Mouse (Mus musculus): ENCODE results near the gene Tcp11l2.

The Tcp11l2 gene

DNA sequence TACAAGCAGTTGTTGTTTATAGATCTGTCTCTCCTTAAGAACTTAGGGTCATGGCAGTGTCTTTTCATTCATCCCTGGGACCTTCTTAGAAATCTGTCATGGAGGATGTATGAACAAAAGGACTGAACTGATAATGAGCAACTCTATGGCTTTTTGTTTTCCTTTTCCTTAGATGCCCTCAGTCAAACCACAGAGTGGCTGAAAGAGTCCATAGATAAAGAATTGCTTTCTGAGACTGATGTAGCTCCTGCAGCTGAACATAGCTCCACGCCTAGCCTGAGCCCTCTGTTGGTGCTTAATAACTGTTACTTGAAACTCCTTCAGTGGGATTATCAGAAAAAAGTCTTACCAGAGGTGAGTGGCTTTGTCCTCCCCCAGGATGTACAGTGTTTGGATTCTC lies 27.9 kb downstream of the Tcp11l2 start:
- DNase-seq, result no peak

DNA sequence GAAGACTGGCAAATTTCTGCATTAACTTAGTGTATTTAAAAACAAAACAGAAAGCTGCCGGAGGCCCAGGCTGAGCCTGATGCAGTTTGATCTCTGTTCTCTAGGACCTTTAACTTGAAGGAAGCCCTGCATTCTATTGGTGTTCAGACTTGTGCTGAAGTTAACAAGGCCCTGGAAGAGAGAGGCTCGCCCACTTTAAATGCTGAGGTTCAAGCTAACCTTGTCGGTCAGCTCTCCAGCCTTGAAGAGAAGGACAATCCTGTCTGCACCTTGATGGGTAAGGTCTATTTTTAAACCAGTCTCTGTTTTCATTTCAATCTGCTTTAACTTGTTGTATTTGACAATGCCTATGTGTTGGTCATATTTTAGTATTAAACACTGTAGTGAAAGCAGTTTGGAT lies 31.9 kb downstream of the Tcp11l2 start:
- no peak for DNase-seq

DNA sequence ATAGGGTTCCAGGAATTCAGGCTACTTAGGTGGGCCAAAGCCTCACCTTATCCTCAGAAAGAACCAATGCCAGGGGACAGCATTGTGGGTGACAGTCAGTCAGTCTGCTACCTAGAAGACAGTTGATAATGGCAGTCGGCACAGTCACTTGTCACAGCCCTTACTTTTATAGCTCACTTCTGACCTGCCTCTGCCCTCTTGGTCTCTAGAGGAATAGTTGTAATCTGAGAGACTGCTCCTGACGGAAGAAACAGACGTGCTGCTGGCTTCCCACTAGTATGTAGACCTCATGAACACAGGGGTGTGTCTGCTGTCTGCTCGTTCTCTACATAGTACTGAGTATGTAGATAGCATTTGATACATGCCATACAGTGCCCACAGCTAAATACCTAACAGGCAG lies 33.9 kb downstream of the Tcp11l2 start:
- no peak for DNase-seq

DNA sequence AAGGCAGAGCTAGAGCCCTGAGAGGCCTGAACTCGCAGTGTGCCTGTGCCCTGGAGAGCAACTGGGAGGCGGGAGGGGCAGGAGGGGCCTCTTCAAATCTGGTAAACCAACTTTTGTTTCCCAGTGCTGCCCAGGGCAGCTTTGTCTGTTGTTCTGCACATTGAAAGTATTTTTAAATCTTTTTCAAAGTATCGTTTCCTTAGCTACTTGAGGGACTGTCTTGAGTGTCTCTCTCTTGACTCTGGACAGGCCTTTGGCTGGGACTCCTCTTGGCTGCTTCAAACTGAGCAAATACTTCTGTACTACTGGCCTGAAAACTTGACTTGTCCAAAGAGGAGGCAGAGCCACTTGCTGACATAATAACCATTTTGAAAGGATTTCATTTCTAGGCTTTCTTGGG lies 34.4 kb downstream of the Tcp11l2 start:
- DNase-seq, result no peak

DNA sequence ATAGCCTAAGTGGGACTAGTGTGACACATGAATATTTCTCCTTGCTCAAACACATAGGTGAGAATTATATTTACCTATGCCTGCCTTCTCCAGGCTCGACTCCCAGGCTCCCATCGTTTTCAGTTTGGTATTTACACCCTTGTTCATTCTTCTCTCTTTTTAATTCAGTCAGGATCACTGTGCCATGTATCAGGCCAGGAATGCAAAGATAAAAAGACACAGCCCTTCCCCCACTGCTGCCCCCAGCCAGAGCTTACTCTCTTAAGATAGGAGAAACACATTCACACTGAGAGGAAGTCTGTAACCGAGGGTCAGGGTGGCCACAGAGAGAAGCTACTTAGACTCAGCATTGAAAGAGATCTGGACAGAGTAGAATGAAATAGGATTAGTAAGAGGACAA lies 35.2 kb downstream of the Tcp11l2 start:
- no peak for DNase-seq

DNA sequence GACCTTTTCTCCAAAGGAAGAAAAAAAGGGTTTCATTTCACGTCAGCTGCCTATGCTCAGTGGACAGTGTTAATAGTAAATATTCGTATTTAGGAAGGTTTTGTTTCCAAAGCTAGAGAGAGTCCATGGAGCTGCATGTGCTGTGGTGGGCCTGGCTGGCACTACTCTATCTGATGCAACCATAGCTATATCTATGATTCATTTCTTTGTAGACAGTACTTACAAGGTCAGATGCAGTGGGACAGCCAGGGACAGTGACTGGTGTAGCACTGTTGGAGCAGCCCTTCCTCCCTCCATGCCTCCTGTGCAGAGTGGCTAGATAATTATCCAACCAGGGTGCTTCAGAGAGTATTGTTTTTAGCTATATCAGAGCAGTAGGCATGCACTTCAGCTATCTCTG lies 35.9 kb downstream of the Tcp11l2 start:
- DNase-seq, result no peak

DNA sequence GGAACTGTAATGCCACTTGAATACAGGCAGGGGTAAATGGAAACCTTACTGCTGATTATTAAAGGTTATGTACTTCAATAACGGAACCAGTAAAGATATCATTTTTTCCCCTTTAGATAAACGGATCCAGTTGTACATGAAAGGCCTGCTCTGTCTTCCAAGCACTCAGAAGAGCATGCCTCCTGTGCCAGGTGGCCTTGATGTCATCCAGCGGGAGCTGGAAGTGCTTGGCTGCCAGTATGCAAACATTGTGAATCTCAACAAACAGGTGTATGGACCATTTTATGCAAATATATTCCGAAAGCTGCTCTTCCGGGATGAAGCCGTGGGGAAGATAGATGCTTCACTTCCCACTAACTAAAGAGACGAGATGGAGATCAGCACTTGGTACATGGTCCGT lies 36.9 kb downstream of the Tcp11l2 start:
- no peak for DNase-seq

DNA sequence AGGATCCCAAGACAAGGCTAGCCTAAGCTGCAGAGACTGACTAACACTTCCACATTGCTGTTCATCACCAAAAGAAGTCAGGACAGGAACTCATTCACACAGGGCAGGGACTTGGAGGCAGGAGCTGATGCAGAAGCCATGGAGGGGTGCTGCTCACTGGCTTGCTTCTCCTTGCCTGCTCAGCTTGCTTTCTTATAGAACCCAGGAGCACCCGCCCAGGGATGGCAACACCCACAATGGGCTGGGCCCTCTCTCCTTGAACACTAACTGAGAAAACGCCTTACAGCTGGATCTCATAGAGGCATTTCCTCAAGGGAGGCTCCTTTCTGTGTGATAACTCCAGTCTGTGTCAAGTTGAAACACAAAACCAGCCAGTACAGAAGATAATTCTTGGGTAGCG lies 38.6 kb downstream of the Tcp11l2 start:
- no peak for DNase-seq

DNA sequence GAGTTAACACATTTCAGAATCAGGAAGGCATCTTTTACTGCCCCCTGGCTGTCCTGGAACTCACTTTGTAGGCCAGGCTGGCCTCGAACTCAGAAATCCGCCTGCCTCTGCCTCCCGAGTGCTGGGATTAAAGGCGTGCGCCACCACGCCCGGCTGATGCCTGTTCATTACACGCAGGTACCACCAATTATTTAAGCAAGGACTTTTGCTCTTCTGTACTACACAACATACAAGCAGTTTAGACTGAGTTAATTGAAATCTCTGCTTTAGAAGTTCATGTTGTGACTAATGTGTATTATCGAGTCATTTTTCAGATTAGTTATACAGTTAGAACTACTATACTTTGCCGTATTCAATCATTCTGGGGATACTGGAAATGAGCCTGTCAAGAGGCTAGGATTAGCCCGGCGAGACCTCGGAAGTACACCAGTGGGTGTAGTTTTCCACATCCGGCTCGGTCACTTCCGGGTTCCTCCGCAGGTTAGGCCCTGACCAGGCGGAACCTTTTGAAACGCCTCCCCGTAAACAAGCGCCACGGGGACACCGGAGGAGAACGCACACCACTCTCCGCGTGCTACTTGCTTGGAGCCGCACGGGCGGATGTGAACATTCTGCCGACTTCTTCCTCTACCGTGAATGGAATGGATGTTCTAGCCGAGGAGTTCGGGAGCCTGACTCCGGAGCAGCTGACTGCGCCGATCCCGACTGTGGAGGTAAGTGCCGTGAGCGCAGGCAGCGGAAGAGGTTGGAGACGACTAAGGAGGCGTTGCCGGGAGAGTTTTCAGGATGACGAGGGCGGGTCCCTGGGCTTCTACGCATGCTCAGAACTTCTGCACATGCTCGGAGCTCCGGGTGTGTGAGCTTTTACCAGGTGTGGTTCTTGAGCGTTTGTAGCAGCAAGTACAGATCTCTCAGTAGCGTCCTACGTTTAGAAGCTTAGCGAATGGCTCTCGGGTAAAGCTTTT lies 45.7 kb downstream of the Tcp11l2 start, which contains the start of gene Polr3b:
TSS of gene Polr3b (plus strand) at position 467 of the 965 bp plus-strand sequence.
- DNase-seq, result peak; percentile 94 to 96

DNA sequence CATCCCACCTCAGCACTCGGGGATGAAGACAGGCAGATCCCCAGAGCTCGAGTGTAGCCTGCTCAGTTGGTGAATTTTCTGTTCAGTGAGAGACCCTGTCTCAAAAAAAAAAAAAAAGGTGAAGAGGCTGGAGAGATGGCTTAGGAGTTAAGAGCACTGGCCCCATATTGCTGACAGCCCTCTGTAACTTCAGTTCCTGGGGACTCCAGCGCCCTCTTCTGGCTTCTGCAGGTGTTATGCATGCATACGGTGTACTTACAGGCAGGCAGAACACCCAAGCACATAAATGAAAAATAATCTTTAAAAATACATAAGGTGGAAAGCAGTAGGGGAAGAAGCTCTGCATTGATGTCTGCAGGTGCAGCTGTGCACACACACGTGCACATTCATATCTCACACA lies 54.8 kb downstream of the Tcp11l2 start:
- peak; percentile 15 to 43 for DNase-seq

DNA sequence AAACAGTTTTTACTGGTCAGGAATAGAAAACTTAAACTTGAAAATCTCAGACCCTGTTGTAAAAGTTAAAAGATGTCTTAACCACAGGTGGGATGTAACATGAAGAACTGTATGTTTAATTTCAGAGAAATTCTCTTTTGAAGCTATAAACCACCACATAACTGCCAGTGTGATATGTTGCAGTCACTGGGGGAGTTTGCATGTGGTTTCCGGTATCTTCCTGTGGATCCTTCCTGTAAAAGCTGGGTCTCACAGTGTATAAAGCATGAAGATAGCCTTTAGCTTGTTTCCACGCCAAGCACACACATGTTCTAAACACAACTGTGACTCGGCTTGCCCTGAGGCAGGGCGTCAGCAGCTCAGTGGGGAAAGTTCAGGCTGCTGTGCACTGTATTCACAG lies 55.6 kb downstream of the Tcp11l2 start:
- DNase-seq, result no peak

DNA sequence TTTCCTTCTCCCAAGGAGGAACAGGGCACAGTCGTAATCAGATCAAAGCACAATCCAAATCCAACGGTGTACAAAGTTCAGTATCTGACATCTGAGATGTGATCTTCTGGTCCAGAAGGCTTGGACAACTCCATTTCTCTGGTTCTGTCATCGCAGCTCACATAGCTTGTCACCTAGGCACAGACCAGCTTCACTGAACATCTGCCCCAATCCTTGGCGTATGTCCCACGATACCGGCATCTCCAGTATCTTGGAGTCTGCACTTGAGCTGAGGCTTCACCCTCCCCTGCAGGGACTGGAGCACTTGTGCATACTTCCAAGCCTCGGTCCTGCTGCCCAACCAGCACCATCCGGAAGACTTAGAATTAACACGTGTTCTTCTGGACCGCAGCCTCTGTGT lies 60.2 kb downstream of the Tcp11l2 start:
- DNase-seq, result no peak

DNA sequence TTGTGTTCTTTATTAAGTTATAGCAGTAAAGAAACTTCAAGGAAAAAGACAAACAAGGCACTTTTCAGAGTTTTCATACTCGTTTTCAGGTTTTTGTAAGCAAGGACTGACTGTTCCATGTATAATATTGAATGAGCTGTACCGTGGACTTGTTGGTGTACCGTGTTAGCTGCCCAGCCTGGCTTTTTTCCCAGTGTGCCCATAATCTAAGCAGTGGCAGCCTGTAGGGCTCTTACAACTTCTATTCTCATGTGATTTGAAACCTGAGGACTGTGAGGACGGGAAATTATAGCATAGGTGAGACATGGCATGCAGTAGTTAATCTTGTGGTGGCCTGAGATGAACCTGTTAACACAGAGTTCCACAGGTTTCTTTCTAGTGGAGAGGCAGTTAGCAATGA lies 62.0 kb downstream of the Tcp11l2 start:
- DNase-seq, result no peak

DNA sequence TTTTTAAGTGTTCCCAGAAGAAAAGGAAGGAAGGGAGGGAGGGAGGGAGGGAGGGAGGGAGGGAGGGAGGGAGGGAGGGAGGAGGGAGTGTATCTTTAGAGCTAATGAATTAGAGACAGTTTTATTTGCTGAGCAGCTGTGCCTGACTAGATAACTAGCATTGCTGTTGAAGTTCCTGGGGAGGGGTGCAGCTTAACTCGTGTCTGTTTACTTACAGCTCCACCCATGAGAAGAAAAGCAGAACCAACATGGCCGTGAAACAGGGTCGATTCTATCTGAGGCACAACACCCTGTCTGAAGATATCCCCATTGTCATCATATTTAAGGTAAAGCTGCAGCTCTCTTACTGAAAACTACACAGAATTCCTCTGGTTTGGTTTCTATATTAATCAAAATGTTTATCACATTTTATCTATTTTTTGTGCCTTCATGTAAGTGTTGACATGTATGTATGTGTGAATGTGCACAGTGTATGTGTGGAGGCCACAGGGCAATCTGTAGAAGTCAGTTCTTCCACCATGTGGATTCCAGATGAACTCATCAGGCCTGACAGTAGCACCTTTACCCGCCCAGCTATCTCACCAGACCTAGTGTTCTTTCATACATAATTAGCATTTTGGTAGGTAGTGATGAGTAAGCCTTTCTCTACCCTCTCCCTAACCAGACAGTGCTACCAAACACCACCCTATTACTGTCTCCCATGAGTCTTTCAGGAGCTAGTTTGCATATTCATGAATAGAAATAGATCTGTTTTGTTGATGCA lies 63.3 kb downstream of the Tcp11l2 start:
- DNase-seq, result no peak

DNA sequence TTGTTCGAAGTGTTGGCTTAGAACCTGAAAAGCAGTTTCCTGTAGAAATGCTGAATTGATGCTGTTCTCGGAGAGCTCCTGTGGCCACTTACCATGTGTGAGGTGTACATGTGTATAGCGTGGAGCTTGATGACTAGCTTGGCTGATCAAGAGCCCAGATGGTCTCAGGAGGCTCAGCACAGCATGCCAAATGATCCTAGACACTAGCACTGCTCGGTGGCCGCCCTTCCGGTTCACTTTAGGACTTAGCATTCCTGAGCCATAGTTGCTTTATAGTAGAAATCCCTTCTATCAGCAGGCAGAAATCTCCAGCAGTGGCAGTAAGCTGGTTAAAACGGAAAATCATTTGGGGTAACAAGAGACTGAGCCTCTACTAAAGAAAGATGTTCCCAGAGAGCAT lies 64.4 kb downstream of the Tcp11l2 start:
- no peak for DNase-seq

DNA sequence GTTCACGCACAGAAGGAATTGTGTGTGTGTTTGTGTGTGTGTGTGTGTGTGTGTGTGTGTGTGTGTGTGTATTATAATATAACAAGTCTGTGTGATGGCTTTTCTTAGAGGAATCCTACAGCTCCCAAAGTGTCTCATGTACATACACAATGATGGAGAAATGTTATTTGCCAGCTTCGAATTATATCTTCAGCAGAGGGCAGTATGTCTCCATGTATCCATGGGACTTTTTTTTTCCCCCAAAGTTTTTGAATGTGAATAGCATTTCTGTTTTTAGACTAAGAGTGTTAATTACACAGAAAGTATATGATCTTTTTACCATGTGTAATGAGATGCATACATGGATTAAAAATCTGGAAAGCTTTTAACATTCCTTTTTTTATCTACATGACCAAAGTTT lies 65.2 kb downstream of the Tcp11l2 start:
- no peak for DNase-seq

DNA sequence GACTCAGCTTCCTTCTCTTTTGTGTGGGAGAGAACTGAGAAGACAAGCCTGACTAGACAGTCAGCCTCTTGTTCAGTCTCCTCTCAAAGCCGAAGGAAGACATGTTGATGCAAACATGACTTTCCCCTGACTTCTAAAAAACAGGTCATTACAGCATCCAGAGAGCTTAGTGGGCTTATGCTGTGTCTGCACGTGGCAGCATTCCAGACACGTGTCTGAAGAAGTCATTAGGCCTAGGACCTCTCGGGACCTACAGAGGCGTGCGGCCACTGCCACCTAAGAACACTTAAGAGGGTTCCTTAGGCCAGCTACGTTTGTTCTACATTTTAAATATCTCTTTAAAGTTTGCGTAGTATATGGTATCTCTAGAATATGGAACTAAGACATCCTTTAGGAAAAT lies 69.5 kb downstream of the Tcp11l2 start:
- DNase-seq, result no peak

DNA sequence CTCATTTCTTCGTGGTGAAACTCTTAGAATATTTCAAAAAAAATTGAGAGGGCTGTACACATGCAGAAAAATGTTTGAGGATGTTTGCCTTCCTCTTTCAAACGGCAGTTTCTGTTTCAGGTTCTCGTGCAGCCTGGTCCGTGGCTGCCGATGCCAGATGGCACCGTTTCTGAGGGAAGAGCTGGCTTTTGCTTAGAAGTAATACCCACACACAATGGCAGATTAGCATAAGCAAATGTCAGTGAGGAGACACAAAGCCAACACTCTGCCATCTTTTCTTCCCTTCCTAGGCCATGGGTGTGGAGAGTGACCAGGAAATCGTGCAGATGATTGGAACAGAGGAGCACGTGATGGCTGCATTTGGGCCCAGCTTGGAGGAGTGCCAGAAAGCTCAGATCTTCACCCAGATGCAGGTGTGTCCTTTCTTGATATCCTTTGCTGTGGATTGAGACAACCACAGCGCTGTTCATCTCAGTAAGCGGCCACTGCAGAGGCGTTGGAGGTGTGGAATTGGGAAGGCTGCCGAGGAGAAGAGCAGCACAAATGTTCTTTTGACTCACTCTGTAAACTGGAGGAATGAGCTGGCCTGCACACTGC lies 70.2 kb downstream of the Tcp11l2 start:
- DNase-seq, result peak; percentile 45 to 70

DNA sequence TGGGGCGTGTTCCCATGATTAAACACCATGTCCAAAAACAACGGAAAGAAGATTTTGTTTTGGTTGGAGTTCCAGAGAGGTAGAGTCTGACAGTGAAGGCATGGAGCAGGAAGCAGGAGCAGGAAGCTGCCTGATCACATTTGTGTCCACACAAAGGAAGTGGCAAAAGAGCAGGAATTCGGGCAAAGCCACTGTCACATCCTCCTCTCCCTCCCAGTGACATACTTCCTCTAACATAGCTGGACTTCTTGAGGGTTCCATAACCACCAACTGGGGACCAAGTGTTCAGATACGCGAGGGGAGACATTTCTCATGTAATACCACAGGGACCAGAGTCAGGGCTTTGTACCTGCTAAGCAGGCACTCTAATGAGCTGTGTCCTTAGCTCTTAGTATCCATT lies 70.8 kb downstream of the Tcp11l2 start:
- no peak for DNase-seq

DNA sequence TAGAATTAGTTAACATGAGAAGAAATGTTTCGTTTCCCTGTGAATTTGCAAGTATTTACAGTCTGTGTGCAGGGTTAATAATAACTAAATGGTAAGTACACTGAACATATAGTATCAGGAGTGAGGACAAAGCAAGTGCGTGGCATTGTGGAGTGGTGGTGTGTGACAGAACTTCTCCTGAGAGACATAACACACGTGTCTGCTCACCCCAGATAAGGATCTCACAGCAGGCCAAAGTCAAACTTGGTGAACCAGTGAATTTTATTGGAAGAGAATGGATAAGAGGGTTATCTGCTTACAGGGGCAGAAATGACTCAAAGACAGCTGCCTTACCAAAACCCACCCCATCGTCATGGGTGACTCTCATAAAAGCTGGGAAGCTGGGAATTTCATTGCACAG lies 72.5 kb downstream of the Tcp11l2 start:
- DNase-seq, result no peak

DNA sequence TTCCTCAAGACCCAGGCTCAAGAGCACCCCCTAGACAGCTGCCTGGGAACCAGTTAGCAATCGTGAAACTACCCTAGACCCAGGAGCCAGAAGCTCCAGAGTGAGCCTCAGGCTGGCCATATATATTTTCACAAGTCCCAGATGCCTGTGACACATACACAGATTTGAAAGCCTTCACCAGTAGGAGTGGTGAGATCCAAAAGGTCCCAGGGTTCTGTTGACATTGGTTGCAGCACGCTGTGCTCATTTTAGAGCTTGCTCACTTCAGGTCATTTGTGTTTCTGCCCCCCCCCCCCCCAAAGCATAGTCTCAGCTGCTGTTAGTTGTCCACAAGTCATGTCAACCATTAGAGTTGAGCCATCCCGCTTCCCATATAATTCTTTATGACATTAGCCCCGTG lies 77.6 kb downstream of the Tcp11l2 start:
- no peak for DNase-seq

DNA sequence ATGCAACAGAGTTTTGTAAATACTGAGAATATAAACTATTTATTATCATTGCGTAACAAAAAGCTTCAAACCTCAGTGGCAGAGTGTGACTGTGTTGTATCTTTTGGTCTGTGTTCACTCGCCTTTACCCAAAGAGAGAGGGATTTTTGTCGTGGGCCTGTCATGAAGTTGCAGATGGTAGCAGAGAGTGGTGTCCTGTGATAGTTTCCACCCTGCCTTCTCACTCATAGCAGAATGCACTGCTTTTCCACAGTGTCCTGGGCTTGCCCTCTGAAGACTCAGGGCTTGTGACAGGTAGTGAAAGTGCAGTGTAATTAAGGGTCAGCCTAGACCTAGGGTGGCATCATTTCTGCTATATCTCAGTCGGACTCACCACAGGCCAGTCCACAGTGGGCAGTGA lies 78.3 kb downstream of the Tcp11l2 start:
- no peak for DNase-seq

DNA sequence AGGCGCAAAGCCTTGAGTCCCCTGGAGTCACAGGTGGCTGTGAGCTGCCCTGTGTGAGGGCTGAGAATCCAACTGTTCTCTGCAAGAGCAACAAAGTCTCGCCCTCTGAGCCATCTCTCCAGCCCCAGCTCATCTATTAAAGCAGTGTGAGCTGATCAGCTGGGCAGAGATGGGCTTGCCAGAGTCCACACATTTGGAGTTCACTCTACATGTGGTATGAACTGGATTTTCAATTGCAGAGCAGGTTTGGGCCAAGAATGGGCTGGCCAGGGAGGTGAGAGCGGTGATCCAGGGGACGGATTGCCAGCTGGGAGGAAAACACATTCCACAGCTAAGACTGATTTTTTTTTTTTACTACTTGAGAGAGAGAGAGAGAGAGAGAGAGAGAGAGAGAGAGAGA lies 80.2 kb downstream of the Tcp11l2 start:
- DNase-seq, result peak in 1 of 2 experiments; percentile 14
